Mouse (Mus musculus) c-Kit-positive CD71-positive TER-119-negative erythroid progenitor cells, embryonic 14.5 days (primary cell): ENCODE results near the gene Gm6685.
A peak's percentile ranks its signal among the peaks of the same experiment; 100 is the strongest.
"Not testable (repeated sequence)": the region's sequence is repeated elsewhere in the genome, so short reads cannot be mapped to it uniquely, and the experiment has no call there.

ENCODE experiments used
- DNase-seq: peaks from one replicate; pipeline ENCODE4 v3.0.0-alpha.2; 2013; ENCODE audit warnings: low read depth

Gene Gm6685

GRCm38 (mm10) chr11:28339224-28340150 is at the start of gene Gm6685:
Gene Gm6685, minus strand, starts transcription at chr11:28339867.
- DNase-seq, result not testable (repeated sequence)

GRCm38 (mm10) chr11:28375891-28376290 is 36.2 kb upstream of the Gm6685 start:
- no peak for DNase-seq

- no peak for DNase-seq
Observed at GRCm38 (mm10) chr11:28374636-28375035, 35.0 kb upstream of the Gm6685 start.

- DNase-seq, result not testable (repeated sequence)
Observed at GRCm38 (mm10) chr11:28371381-28371780, 31.7 kb upstream of the Gm6685 start.

- DNase-seq, result no peak
Observed at GRCm38 (mm10) chr11:28365929-28366244, 26.2 kb upstream of the Gm6685 start.

- peak; percentile 1 for DNase-seq
Observed at GRCm38 (mm10) chr11:28365209-28365928, 25.7 kb upstream of the Gm6685 start.

GRCm38 (mm10) chr11:28343465-28343864 is 3.8 kb upstream of the Gm6685 start:
- no peak for DNase-seq

- DNase-seq, result no peak
Observed at GRCm38 (mm10) chr11:28341887-28342286, 2.2 kb upstream of the Gm6685 start.

GRCm38 (mm10) chr11:28327878-28328277 is 11.8 kb downstream of the Gm6685 start:
- no peak for DNase-seq

- no peak for DNase-seq
Observed at GRCm38 (mm10) chr11:28313396-28313795, 26.3 kb downstream of the Gm6685 start.

GRCm38 (mm10) chr11:28307723-28308122 is 31.9 kb downstream of the Gm6685 start:
- DNase-seq, result no peak

- DNase-seq, result no peak
Observed at GRCm38 (mm10) chr11:28290440-28290839, 49.2 kb downstream of the Gm6685 start.
